Mouse (Mus musculus): ENCODE measurements around the gene Acap2. TPM values are rescaled to one million over a fixed set of nuclear protein-coding genes. Genes with fewer than 3 reads are reported as not detected.

Acap2 gene
- total RNA-seq, 2 experiments from 2014 or later, result 30.7 to 39.4 TPM

DNA sequence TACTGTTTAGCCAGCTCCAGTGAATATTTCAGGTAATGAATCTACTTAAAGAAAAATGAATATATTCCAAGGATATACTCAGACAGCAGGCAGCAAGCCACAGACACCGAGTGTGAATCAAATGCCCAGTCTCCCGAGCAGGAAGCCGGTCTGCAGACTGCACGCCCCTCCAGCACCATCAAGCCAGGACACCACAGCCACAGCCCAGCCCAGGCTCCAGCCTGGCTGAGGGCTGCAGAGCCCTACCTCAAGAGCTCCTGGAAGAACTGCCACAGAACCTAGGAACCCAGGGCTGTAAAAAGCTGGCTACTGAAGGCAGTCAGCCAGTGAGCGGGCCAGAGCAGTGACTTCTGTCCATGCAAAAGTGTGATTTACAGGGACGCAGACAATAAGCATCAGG lies 148.2 kb downstream of the Acap2 start:
- no peak for ATAC-seq (replicated peaks; ENCODE audit: poor library complexity)

DNA sequence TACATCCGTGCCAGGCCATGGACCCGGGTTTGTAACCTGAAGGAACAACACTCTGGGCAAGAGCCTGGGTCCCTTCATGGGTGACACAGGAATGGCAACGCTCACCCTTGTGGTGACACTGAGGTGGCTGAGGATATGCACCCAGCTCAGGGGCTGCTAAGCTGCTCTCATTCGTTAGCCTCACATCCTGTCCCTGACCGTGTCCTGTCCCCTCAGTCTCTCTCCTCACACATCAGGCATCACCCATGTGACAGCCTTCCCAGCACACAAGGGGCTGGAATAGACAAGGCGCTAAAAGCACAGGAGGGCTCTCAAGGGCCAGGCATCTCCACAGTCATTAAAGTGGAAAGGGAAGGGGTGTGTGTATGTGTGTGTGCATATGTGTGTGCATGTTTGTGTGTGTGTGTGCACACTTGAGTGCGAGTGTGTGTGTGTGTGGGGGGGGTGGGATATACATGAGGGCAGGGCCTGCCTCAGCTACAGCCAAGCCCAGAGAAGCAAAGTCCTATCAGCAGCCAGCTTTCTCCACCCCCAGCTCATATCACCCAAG lies 148.8 kb downstream of the Acap2 start:
- no peak for ATAC-seq (replicated peaks; ENCODE audit: poor library complexity)

DNA sequence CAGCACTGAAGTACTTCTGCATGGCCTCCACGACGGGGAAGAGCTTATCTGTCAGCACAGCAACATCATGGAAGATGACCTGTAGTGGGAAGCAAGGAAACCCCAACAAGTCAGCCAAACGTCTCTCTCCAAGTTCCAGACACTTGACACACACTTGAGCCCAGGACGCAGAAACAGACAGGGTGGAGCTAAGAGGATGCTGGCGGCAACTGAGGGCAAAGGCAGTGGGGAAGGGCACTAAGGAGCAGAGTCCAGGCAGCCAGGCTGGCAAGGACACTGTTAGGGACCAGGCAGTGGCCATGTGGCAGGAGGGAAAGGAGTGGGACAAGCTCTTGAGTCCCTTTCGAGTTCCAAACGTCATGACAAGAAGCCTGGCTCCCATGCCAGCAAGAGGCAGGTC lies 150.3 kb downstream of the Acap2 start:
- ATAC-seq (replicated peaks; ENCODE audit: poor library complexity), result no peak

GRCm38 (mm10) chr16:31048194-31048593 lies 152.9 kb downstream of the Acap2 start:
- no peak for ATAC-seq (replicated peaks; ENCODE audit: poor library complexity)

GRCm38 (mm10) chr16:31047186-31047898 lies 153.7 kb downstream of the Acap2 start:
- ATAC-seq (replicated peaks; ENCODE audit: poor library complexity), result no peak

GRCm38 (mm10) chr16:31046217-31046659 lies 154.8 kb downstream of the Acap2 start:
- peak; percentile 72 for ATAC-seq (replicated peaks; ENCODE audit: poor library complexity)

DNA sequence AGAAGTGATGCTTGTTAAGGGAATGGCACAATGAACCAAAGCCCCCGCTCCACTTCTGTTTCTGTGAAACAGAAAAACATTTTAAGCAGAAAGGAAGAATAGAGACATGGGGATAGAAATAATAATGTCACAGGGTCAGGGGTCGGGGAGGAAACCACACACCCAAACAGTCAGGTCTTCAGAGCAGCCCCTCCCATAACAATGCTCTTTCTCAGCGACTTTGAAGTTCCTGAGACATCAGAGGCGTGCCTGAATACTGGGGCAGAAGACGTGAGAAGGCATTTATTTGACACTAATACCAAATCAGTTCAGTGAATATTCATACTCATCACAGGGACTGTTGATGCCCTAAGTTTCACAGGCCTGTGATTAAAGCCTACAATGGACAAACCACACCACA lies 155.8 kb downstream of the Acap2 start:
- ATAC-seq (replicated peaks; ENCODE audit: poor library complexity), result no peak

- ATAC-seq (replicated peaks; ENCODE audit: poor library complexity), result no peak
Measured at GRCm38 (mm10) chr16:31043136-31043535, 157.9 kb downstream of the Acap2 start.

Other genes starting within 250 kb of the Acap2 start
- 14.5 and 16.0 TPM in 2 replicates for gene Xxylt1, start 119.8 kb downstream of the Acap2 start, total RNA-seq (2015)
- 11.8 and 17.0 TPM in 2 replicates for gene Xxylt1, start 119.8 kb downstream of the Acap2 start, total RNA-seq (2017)
- gene Ppp1r2, start 74.0 kb upstream of the Acap2 start, total RNA-seq (2015), result 54.5 and 70.3 TPM in 2 replicates
- 49.6 and 51.7 TPM in 2 replicates for gene Ppp1r2, start 74.0 kb upstream of the Acap2 start, total RNA-seq (2017)
- gene Apod, start 113.6 kb upstream of the Acap2 start, total RNA-seq (2015), result not detected in 2 replicates
- gene Apod, start 113.6 kb upstream of the Acap2 start, total RNA-seq (2017), result not detected in 2 replicates
- 1.3 and 2.6 TPM in 2 replicates for gene Bdh1, start 221.0 kb upstream of the Acap2 start, total RNA-seq (2015)
- 3.0 and 4.7 TPM in 2 replicates for gene Bdh1, start 221.0 kb upstream of the Acap2 start, total RNA-seq (2017)